Mouse (Mus musculus) olfactory bulb, adult 2 months (tissue): ENCODE data around the gene Asb5.

Experiments
- CTCF ChIP-seq: fragments of 200-500 bp; IDR thresholded peaks from 2 replicates; pipeline ENCODE4 v1.5.1; 2012; ENCODE audit warnings: low read depth, mild to moderate bottlenecking, low read length, moderate library complexity; ENCODE audit not compliant: insufficient read depth
- POLR2A ChIP-seq: fragments of 200-500 bp; IDR thresholded peaks from 2 replicates; pipeline ENCODE4 v1.6.1; 2012; ENCODE audit warnings: mild to moderate bottlenecking, low read depth, low read length, moderate library complexity; ENCODE audit not compliant: insufficient read depth

- TF ChIP-seq CTCF (no peak), POLR2A (no peak)
Measured at GRCm38 (mm10) chr8:54541331-54541730, 12.0 kb downstream of the Asb5 start.
